Mouse (Mus musculus) liver, adult 2 months (tissue): ENCODE results near the gene Ssna1. TPM values are rescaled to one million over a fixed set of nuclear protein-coding genes. Genes with fewer than 3 reads are reported as not detected.

ENCODE experiments used
- DNase-seq: peaks from one replicate; pipeline ENCODE4 v3.0.0-alpha.2; 2011; ENCODE audit warnings: low read depth, low spot score; ENCODE audit errors: extremely low read depth
- H3K27ac ChIP-seq: fragments of 200-500 bp; replicated peaks from 2 replicates; pipeline ENCODE4 v1.5.1; 2012; ENCODE audit warnings: low read depth, mild to moderate bottlenecking, control low read depth, inconsistent platforms, low read length; ENCODE audit not compliant: insufficient read depth
- H3K27me3 ChIP-seq: fragments of 200-500 bp; 2 replicates; pipeline ENCODE4 v1.6.1; 2012; ENCODE audit warnings: mild to moderate bottlenecking, moderate library complexity, low read length, inconsistent platforms; ENCODE audit not compliant: control insufficient read depth, insufficient read depth
- H3K36me3 ChIP-seq: fragments of 200-500 bp; 2 replicates; pipeline ENCODE4 v1.6.1; 2012; ENCODE audit warnings: low read length, inconsistent platforms; ENCODE audit not compliant: control insufficient read depth, insufficient read depth
- H3K4me1 ChIP-seq: fragments of 200-500 bp; 2 replicates; pipeline ENCODE4 v1.6.1; 2011; ENCODE audit warnings: low read length; ENCODE audit not compliant: control insufficient read depth, insufficient read depth
- H3K4me3 ChIP-seq: fragments of 200-500 bp; 2 replicates; pipeline ENCODE4 v1.5.1; 2011; ENCODE audit warnings: low read depth, mild to moderate bottlenecking, control low read depth, low read length, moderate library complexity; ENCODE audit not compliant: insufficient read depth
- H3K79me2 ChIP-seq: fragments of 200-500 bp; 2 replicates; pipeline ENCODE4 v1.6.1; 2012; ENCODE audit warnings: inconsistent platforms, mild to moderate bottlenecking, low read length, moderate library complexity; ENCODE audit not compliant: control insufficient read depth, insufficient read depth
- H3K9ac ChIP-seq: fragments of 200-500 bp; 2 replicates; pipeline ENCODE4 v1.6.1; 2012; ENCODE audit warnings: low read depth, mild to moderate bottlenecking, control low read depth, inconsistent platforms, low read length
- CTCF ChIP-seq: fragments of 200-500 bp; IDR thresholded peaks from 2 replicates; pipeline ENCODE4 v1.5.1; 2011; ENCODE audit warnings: low read depth, low read length, control low read depth
- POLR2A ChIP-seq: fragments of 200-500 bp; IDR thresholded peaks from 2 replicates; pipeline ENCODE4 v1.6.1; 2011; ENCODE audit warnings: low read length, control low read depth; ENCODE audit not compliant: insufficient read depth; ENCODE audit errors: extremely low read depth
- WGBS: fragments of 180-500 bp; shearing (Covaris S2); methylation state at CpG from one replicate; pipeline ENCODE4 v1.1.7; 2018; 5-methylcytosine and 5-hydroxymethylcytosine counted together
- polyA plus RNA-seq: library from polyadenylated mRNA; depleted of rRNA; stranded (reverse); fragments of >200 nt; gene quantifications from 2 replicates; pipeline ENCODE4 v1.2.3, GENCODE M21; 2012
- total RNA-seq: library from RNA; depleted of rRNA; stranded (reverse); fragments of >200 nt; gene quantifications from 2 replicates; pipeline ENCODE4 v1.2.3, GENCODE M21; 2014

Ssna1 gene
- total and polyA plus RNA-seq, 2 experiments = 17.6 to 25.5 TPM

DNA sequence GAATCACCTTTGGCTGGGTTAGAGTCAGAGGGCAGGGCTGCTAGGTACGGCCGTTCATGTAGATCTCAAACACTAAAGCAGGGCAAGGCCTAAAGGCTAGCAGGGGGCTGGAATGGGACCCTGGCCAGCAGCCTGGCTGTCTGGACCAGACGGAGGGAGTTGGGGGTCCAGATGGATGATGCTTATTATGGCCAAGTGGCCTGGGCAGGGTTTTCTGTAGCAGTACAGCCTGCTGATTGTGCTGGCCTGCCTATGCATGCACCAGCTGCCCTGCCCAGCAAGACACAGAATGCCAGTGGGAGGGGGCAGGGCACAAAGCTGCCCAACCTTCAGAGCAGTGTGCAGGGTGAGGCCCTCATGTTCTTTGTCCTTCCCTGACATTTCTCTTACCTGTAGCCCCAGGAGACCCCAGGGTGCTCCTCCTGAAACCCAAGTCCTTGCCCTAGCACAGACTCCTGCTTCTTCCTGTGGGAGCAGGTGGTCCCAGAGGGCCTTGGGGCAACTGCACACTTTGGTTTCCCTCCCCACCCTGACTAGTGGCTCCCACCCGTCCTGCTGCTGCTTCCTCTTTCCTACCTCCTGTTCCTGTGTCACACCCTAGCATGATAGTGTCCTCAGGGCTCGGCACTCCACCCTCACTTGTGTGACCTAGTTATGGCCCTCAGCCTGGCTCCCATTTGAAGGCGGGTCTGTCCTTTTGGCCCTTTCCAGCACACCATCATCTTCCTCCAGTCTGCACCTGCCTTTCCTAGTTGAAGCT lies 6.2 kb downstream of the Ssna1 start:
- H3K36me3 ChIP-seq = no peaks in the 10 kb centered on the region
- no peak overlapping the region for H3K27ac ChIP-seq
- H3K9ac ChIP-seq = no peak overlapping the region
- peaks cover 9% of the 10 kb centered on the region; the same call in 1 of the 2 replicates for H3K79me2 ChIP-seq
- WGBS = 39% methylated on average over 6 of the region's 6 CpGs
- H3K27me3 ChIP-seq = no peaks in the 10 kb centered on the region
- peaks cover 18% of the 10 kb centered on the region for H3K4me1 ChIP-seq
- peak; percentile 34 for DNase-seq
- TF ChIP-seq POLR2A (no peak), CTCF (no peak)
- no peak overlapping the region for H3K4me3 ChIP-seq

DNA sequence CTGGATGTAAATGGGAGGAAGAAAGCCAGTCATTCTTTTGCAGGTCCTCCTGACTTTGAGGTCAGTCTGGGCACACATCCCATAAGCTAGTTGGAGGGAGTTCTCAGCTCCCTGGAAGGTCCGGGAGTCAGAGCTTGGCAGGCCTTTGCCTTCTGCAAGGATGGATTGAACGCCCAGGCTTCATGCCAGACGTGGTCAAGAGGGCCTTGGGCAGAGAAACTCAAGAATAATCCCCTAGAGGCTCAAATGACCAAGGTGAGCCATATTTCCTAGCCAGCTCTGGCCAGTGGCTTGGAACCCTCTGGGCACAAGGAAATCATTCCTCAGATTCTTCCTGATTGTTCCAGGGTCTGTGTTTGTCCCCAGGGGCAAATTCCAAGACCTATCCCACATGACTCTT lies 7.4 kb downstream of the Ssna1 start:
- H3K9ac ChIP-seq = no peak overlapping the region
- TF ChIP-seq POLR2A (no peak), CTCF (no peak)
- H3K4me3 ChIP-seq = no peak overlapping the region
- no peaks in the 10 kb centered on the region for H3K36me3 ChIP-seq
- peaks cover 9% of the 10 kb centered on the region; the same call in 1 of the 2 replicates for H3K79me2 ChIP-seq
- WGBS = 66% methylated on average over 3 of the region's 3 CpGs
- H3K27me3 ChIP-seq = no peaks in the 10 kb centered on the region
- peak; percentile 18 for DNase-seq
- no peak overlapping the region for H3K27ac ChIP-seq
- H3K4me1 ChIP-seq = peaks cover 17% of the 10 kb centered on the region

DNA sequence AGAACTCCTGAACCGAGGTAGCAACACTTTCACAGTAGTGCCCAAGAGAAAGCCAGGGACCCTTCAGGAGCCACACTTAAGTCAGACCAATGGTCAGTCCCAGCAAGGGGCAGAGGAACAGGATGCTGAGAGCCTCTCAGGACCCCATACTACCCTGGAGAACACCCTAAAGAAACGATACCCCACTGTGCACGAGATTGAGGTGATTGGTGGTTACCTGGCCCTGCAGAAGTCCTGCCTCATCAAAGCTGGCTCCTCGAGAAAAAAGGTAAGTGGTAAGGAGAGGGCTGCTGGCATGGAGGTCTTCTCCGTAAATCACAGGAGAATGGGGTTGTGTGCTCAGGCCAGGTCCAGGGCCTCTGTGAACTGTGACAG lies 8.0 kb downstream of the Ssna1 start:
- H3K4me1 ChIP-seq = peaks cover 17% of the 10 kb centered on the region
- no peak overlapping the region for H3K27ac ChIP-seq
- H3K27me3 ChIP-seq = no peaks in the 10 kb centered on the region
- WGBS = 85% methylated on average over 5 of the region's 5 CpGs
- TF ChIP-seq POLR2A = no peak
- no peak for TF ChIP-seq CTCF
- DNase-seq = no peak
- H3K9ac ChIP-seq = no peak overlapping the region
- no peak overlapping the region for H3K4me3 ChIP-seq
- peaks cover 9% of the 10 kb centered on the region; the same call in 1 of the 2 replicates for H3K79me2 ChIP-seq
- H3K36me3 ChIP-seq = no peaks in the 10 kb centered on the region

DNA sequence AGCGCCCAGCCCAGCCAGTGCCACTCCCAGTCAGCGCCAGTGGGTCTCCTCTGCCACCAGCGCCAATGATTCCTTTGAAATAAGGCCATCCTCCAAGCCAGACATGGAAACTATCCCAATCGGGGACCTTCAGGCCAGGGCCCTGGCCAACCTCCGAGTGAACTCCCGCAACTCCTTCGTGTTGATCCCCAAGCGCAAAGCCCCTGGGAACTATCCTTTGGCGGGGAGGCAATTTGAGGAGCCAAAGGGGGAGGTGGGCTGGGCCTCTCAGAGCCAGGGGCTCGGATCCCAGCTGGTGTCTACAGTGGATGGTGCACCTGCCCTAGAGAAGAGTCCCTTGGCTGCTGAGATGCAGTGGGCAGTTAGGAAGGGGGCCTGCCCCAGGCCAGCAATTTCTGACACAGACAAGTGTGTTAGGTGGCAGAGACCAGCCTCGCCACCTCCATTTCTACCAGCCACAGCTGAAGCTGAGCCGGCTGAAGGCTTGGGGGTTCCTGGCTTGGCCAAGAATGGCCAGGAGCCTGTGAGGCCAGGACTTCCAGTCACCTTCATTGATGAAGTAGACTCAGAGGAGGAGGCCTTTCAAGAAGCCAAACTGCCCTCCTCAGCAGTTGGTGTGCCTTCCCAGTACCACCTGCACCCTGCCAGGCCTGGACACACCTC lies 8.5 kb downstream of the Ssna1 start:
- H3K36me3 ChIP-seq = no peaks in the 10 kb centered on the region
- DNase-seq = no peak
- H3K4me3 ChIP-seq = peak overlapping the region; percentile 79; the same call in 1 of the 2 replicates
- H3K27ac ChIP-seq = no peak overlapping the region
- H3K27me3 ChIP-seq = no peaks in the 10 kb centered on the region
- TF ChIP-seq CTCF (no peak), POLR2A (no peak)
- WGBS = 47% methylated on average over 12 of the region's 12 CpGs
- H3K4me1 ChIP-seq = peaks cover 17% of the 10 kb centered on the region
- H3K79me2 ChIP-seq = peaks cover 9% of the 10 kb centered on the region; the same call in 1 of the 2 replicates
- peak overlapping the region; percentile 78; the same call in 1 of the 2 replicates for H3K9ac ChIP-seq

DNA sequence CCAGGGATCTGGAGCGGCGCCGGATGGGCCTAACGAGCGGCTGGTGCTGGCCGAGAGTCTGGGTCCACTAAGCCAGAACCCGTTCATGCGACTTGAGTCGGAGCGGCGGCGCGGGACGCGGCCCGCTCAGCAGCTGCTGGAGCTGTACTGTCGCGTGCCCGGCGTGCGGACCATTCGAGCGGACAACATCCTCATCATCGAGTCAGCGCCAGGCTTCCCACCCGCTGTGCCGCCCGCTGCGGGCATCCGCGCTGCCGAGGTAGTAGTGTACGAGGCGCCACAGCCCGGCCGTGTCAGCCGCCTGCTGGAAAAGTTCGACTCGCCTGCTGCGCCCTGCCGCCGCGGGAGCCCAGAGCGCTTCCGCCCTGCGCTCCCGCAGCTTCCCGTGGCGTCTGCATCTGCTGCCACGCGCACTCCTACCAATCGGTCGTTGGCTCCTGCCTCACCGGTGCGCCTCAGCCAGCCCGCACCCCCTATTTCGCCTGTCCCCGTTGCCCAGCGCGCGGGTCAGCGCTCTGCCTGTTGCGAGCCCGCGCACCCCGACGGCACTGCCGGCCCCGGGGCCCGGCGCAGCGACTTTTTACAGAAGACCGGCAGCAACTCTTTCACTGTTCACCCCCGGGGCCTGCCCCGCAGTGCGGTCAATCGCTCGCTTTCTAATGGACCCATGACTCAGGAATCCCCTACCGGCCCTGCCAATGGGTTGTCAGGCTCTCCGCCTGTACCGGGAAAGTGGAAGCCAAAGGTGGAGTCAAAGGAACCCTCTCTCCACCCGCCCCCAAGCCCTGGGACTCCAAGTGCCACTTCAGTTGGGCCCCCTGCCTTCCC lies 9.2 kb downstream of the Ssna1 start:
- no peaks in the 10 kb centered on the region for H3K36me3 ChIP-seq
- H3K4me1 ChIP-seq = peaks cover 17% of the 10 kb centered on the region
- WGBS = under 1% methylated on average over 82 of the region's 82 CpGs
- no peaks in the 10 kb centered on the region for H3K27me3 ChIP-seq
- H3K9ac ChIP-seq = peak overlapping the region; percentile 78
- no peak for TF ChIP-seq POLR2A
- no peak for TF ChIP-seq CTCF
- DNase-seq = peak; percentile 21
- H3K27ac ChIP-seq = 0 out of 2 replicates have a peak overlapping the region, but pooled peaks have one; percentile 3
- H3K4me3 ChIP-seq = peak overlapping the region; percentile 79
- peaks cover 9% of the 10 kb centered on the region; the same call in 1 of the 2 replicates for H3K79me2 ChIP-seq
